Mouse (Mus musculus) midbrain, postnatal 0 days (tissue): ENCODE data around the gene Fgfr1op2. TPM values are rescaled to one million over a fixed set of nuclear protein-coding genes. Genes with fewer than 3 reads are reported as not detected.
"Not testable (repeated sequence)": the region's sequence is repeated elsewhere in the genome, so short reads cannot be mapped to it uniquely, and the experiment has no call there.

Experiments used
- ATAC-seq: fragments of 200-750 bp; cut with Nextera tagmentation; 2 replicates; pipeline ENCODE4 v1.8.0; 2017; ENCODE audit warnings: moderate number of reproducible peaks, mild to moderate bottlenecking, moderate TSS enrichment, moderate library complexity; ENCODE audit not compliant: low FRiP score
- DNase-seq: peaks from one replicate; pipeline ENCODE4 v3.0.0-alpha.2; 2015; ENCODE audit warnings: low spot score
- H3K27ac ChIP-seq: fragments of 300-500 bp; sonication (generic); 2 replicates; pipeline ENCODE4 v1.5.1; 2014; ENCODE audit warnings: low read depth, mild to moderate bottlenecking, low read length, mixed read lengths
- H3K27me3 ChIP-seq: fragments of 300-500 bp; sonication (generic); 2 replicates; pipeline ENCODE4 v1.6.1; 2014; ENCODE audit warnings: low read length, control low read depth, mixed read lengths; ENCODE audit not compliant: insufficient read depth
- H3K36me3 ChIP-seq: fragments of 300-500 bp; sonication (generic); 2 replicates; pipeline ENCODE4 v1.6.1; 2014; ENCODE audit warnings: low read length, control low read depth, mixed read lengths; ENCODE audit not compliant: insufficient read depth
- H3K4me1 ChIP-seq: fragments of 300-500 bp; sonication (generic); 2 replicates; pipeline ENCODE4 v1.6.1; 2014; ENCODE audit warnings: mild to moderate bottlenecking, control low read depth, antibody characterized with exemption, low read length, mixed read lengths; ENCODE audit not compliant: insufficient read depth
- H3K4me2 ChIP-seq: fragments of 300-500 bp; sonication (generic); 2 replicates; pipeline ENCODE4 v1.6.1; 2014; ENCODE audit warnings: low read depth, mild to moderate bottlenecking, low read length, mixed read lengths; ENCODE audit not compliant: poor library complexity, severe bottlenecking
- H3K4me3 ChIP-seq: fragments of 300-500 bp; sonication (generic); 2 replicates; pipeline ENCODE4 v1.5.1; 2014; ENCODE audit warnings: low read depth, mild to moderate bottlenecking, low read length, moderate library complexity
- H3K9ac ChIP-seq: fragments of 300-500 bp; sonication (generic); replicated peaks from 2 replicates; pipeline ENCODE4 v1.6.1; 2014; ENCODE audit warnings: mild to moderate bottlenecking, low read length, moderate library complexity, mixed read lengths; ENCODE audit not compliant: poor library complexity, severe bottlenecking
- H3K9me3 ChIP-seq: fragments of 300-500 bp; sonication (generic); 2 replicates; pipeline ENCODE4 v1.6.1; 2016; ENCODE audit warnings: low read length, control low read depth
- CTCF ChIP-seq: IDR thresholded peaks from 2 replicates; pipeline ENCODE4 v1.5.1; 2016; ENCODE audit warnings: antibody characterized with exemption, mild to moderate bottlenecking
- WGBS: fragments of 180-500 bp; shearing (Covaris S2); extraction: QIAGEN DNeasy Blood & Tissue Kit; methylation state at CpG from one replicate; pipeline ENCODE4 v1.1.7; 2014; 5-methylcytosine and 5-hydroxymethylcytosine counted together
- polyA plus RNA-seq: library from polyadenylated mRNA; unstranded; fragments of >200 nt; fragmentation: Nextera tagmentation; extraction: Ambion mirVana; gene quantifications from 2 replicates; pipeline ENCODE4 v1.2.1, GENCODE M21; 2015
- total RNA-seq: library from RNA; depleted of rRNA; stranded (reverse); fragments of >200 nt; gene quantifications from 2 replicates; pipeline ENCODE4 v1.2.3, GENCODE M21; 2014

The Fgfr1op2 gene
- total and polyA plus RNA-seq, 2 experiments from 2014 or later: 20.9 to 37.7 TPM

GRCm38 (mm10) chr6:146550421-146550820 lies 26.6 kb upstream of the Fgfr1op2 start:
- H3K9me3 ChIP-seq: no peaks in the 10 kb centered on the region
- H3K4me1 ChIP-seq: no peaks in the 10 kb centered on the region
- no peak overlapping the region for H3K9ac ChIP-seq
- 97% methylated on average over 2 of the region's 2 CpGs for WGBS
- peaks cover 48% of the 10 kb centered on the region for H3K36me3 ChIP-seq
- H3K4me3 ChIP-seq: no peak overlapping the region
- no peaks in the 10 kb centered on the region for H3K27me3 ChIP-seq
- ATAC-seq (no peak), DNase-seq (no peak)
- no peak for TF ChIP-seq CTCF
- no peak overlapping the region for H3K27ac ChIP-seq
- no peak overlapping the region for H3K4me2 ChIP-seq

- Histone ChIP-seq H3K9me3 (no peaks in the 10 kb centered on the region), H3K27me3 (no peaks in the 10 kb centered on the region), H3K36me3 (peaks cover 56% of the 10 kb centered on the region), H3K27ac (no peak overlapping the region), H3K4me2 (no peak overlapping the region), H3K9ac (no peak overlapping the region), H3K4me3 (no peak overlapping the region), H3K4me1 (no peaks in the 10 kb centered on the region)
- DNase-seq (no peak), ATAC-seq (no peak)
- TF ChIP-seq CTCF: no peak
Measured at GRCm38 (mm10) chr6:146551326-146551725, 25.7 kb upstream of the Fgfr1op2 start.

- DNase-seq, H3K27ac ChIP-seq, H3K4me3 ChIP-seq, H3K9ac ChIP-seq, H3K27me3 ChIP-seq, H3K9me3 ChIP-seq, H3K4me1 ChIP-seq, ATAC-seq, H3K4me2 ChIP-seq: not testable (repeated sequence)
- 92% methylated on average over 1 of the region's 1 CpGs for WGBS
- peaks cover 19% of the 10 kb centered on the region for H3K36me3 ChIP-seq
Measured at GRCm38 (mm10) chr6:146562461-146562860, 14.5 kb upstream of the Fgfr1op2 start.

- H3K27ac ChIP-seq: no peak overlapping the region
- no peak for DNase-seq
- ATAC-seq: no peak
- H3K4me3 ChIP-seq: no peak overlapping the region
- no peak overlapping the region for H3K9ac ChIP-seq
- no peaks in the 10 kb centered on the region for H3K27me3 ChIP-seq
- no peaks in the 10 kb centered on the region for H3K36me3 ChIP-seq
- peaks cover 3% of the 10 kb centered on the region; the same call in 1 of the 2 replicates for H3K4me1 ChIP-seq
- no peaks in the 10 kb centered on the region for H3K9me3 ChIP-seq
- H3K4me2 ChIP-seq: no peak overlapping the region
- no peak for TF ChIP-seq CTCF
Measured at GRCm38 (mm10) chr6:146572073-146572472, 4.9 kb upstream of the Fgfr1op2 start.

GRCm38 (mm10) chr6:146577310-146578109 lies 507 bp downstream of the Fgfr1op2 start, which contains the start of gene Ints13:
Ints13 (minus strand) TSS chr6:146577835.
- ATAC-seq (peak; percentile 96), DNase-seq (peak; percentile 99)

GRCm38 (mm10) chr6:146578111-146578531 lies 1.1 kb downstream of the Fgfr1op2 start:
- H3K27me3 ChIP-seq: no peaks in the 10 kb centered on the region
- WGBS: under 1% methylated on average over 16 of the region's 22 CpGs
- DNase-seq (peak; percentile 58), ATAC-seq (peak; percentile 58)
- H3K4me3 ChIP-seq: peak overlapping the region; percentile 90
- H3K9ac ChIP-seq: peak overlapping the region; percentile 89
- TF ChIP-seq CTCF: no peak
- H3K4me2 ChIP-seq: peak overlapping the region; percentile 72
- H3K4me1 ChIP-seq: peaks cover 5% of the 10 kb centered on the region; the same call in 1 of the 2 replicates
- no peaks in the 10 kb centered on the region for H3K9me3 ChIP-seq
- no peaks in the 10 kb centered on the region for H3K36me3 ChIP-seq
- peak overlapping the region; percentile 97 for H3K27ac ChIP-seq

More at GRCm38 (mm10) chr6:146577310-146578109, 507 bp downstream of the Fgfr1op2 start, which contains the start of gene Ints13:
- Histone ChIP-seq H3K4me3 (peak within 1 kb of the TSS; percentile 90), H3K9me3 (no peaks in the 10 kb centered on the region), H3K9ac (peak within 1 kb of the TSS; percentile 89), H3K4me1 (peaks cover 5% of the 10 kb centered on the region; the same call in 1 of the 2 replicates), H3K4me2 (peak within 1 kb of the TSS; percentile 72), H3K36me3 (no peaks in the 10 kb centered on the region), H3K27ac (peak within 1 kb of the TSS; percentile 97), H3K27me3 (no peaks in the 10 kb centered on the region)
- WGBS: under 1% methylated on average over 77 of the region's 77 CpGs
- TF ChIP-seq CTCF: peak; percentile 45
